ENCODE assay signal across 18 mouse cellular contexts in the genomic region with DNA sequence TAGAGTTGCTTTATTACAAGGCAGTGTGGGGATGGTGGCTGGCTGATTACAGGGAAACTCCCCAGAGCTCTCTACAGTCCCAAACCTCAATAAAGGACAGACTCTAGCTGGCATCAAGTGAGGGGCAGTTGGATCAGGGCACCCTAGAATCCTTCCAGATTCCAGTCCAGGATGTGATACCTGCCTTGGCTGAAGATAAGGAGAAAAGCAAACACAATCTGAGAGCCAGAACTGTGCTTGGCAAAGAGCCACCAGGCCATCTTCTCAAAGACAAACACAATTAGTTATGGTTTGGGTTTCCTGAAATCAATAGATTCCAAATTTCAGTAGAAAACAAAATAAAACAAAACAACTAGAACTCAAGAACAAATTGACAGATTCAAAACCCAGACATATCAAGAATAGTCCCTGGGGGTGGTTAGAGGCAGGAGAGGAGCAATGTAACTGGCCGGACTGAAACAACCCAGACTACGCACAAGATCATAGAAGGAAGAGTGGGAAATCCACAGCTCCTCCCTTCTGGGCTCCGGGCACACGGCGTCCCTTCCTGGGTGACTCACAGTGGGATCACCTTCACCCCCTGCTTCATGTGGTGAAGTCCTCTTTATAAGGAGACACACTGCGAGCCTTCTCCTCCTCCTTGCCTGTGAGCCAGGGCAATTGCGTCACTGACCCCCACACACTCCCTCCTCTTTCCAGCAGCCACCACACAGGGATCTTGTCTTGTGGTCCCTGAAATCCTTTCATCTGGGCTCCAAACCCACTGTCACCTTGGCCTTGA.
DNase-seq lines count a peak whose midpoint lies in the region; ATAC-seq and TF ChIP-seq lines count a peak whose summit lies in the region.
"Had no signal": no experiment of that assay in that cellular context is flagged by ENCODE, and none has a peak within 500 bp of the region (broad histone marks: within the 10 kb centered on the region; RNA-seq: fewer than 3 reads in every experiment).

No protein-coding gene starts in this region.

- no peaks in the 10 kb centered on the region for H3K79me3 ChIP-seq in C2C12 (ENCODE audit: low read depth)

- H3K4me3 ChIP-seq in heart, adult 2 months = no peak overlapping the region
- no peak overlapping the region for H3K4me3 ChIP-seq in C2C12 (ENCODE audit: insufficient read depth, poor library complexity, severe bottlenecking)
- no peak overlapping the region for H3K4me3 ChIP-seq in stomach, embryonic 16.5 days (replicated peaks; ENCODE audit: low read length)
- H3K4me3 ChIP-seq: embryonic facial prominence, embryonic 13.5 days; forebrain, embryonic 13.5 days; gastrocnemius, adult 2 months; hindbrain, embryonic 15.5 days; kidney, embryonic 15.5 days; midbrain, embryonic 12.5 days had no signal

- H3K27ac ChIP-seq in heart, adult 2 months = no peak overlapping the region
- H3K27ac ChIP-seq in stomach, embryonic 16.5 days (ENCODE audit: low read length) = no peak overlapping the region
- H3K27ac ChIP-seq: forebrain, embryonic 13.5 days; gastrocnemius, adult 2 months; hindbrain, embryonic 15.5 days; kidney, embryonic 15.5 days; midbrain, embryonic 12.5 days had no signal

- no peak for TF ChIP-seq CTCF in heart, adult 2 months (IDR thresholded peaks at IDR 0.05)
- TF ChIP-seq CTCF in C2C12 (IDR thresholded peaks at IDR 0.05; ENCODE audit: control insufficient read depth, insufficient read depth, insufficient read length) = no peak

- no peak for TF ChIP-seq POLR2A in heart, adult 2 months (IDR thresholded peaks at IDR 0.05; ENCODE audit: insufficient read depth, low read depth, low read length)

- no peak overlapping the region for H3K4me2 ChIP-seq in stomach, embryonic 16.5 days (ENCODE audit: low read depth, low read length)
- H3K4me2 ChIP-seq: embryonic facial prominence, embryonic 13.5 days; forebrain, embryonic 13.5 days; hindbrain, embryonic 15.5 days; kidney, embryonic 15.5 days; midbrain, embryonic 12.5 days had no signal

- H3ac ChIP-seq in C2C12 (ENCODE audit: control insufficient read depth, insufficient read length, low read depth) = no peak overlapping the region

- intact Hi-C loops in heart, adult 2 months (cut with DNase I) = no loop called here

- H3K9me3 ChIP-seq in stomach, embryonic 16.5 days (replicated peaks; ENCODE audit: control insufficient read depth, low read length) = no peaks in the 10 kb centered on the region
- H3K9me3 ChIP-seq: embryonic facial prominence, embryonic 13.5 days; forebrain, embryonic 13.5 days; hindbrain, embryonic 15.5 days; kidney, embryonic 15.5 days; midbrain, embryonic 12.5 days had no signal

- H3K27me3 ChIP-seq in heart, adult 2 months (ENCODE audit: control insufficient read depth, insufficient read depth, low read length) = no peaks in the 10 kb centered on the region
- H3K27me3 ChIP-seq in C2C12 (ENCODE audit: control insufficient read depth, insufficient read depth, insufficient read length) = no peaks in the 10 kb centered on the region
- H3K27me3 ChIP-seq in stomach, embryonic 16.5 days (ENCODE audit: control insufficient read depth, insufficient read depth, low read length) = no peaks in the 10 kb centered on the region
- H3K27me3 ChIP-seq: CH12.LX; embryonic facial prominence, embryonic 13.5 days; hindbrain, embryonic 15.5 days; kidney, embryonic 15.5 days; midbrain, embryonic 12.5 days had no signal

- H3K9ac ChIP-seq in heart, adult 2 months (ENCODE audit: low read depth, low read length) = no peak overlapping the region
- H3K9ac ChIP-seq in stomach, embryonic 16.5 days (ENCODE audit: low read length) = no peak overlapping the region
- H3K9ac ChIP-seq: forebrain, embryonic 13.5 days; hindbrain, embryonic 15.5 days; kidney, embryonic 15.5 days; midbrain, embryonic 12.5 days had no signal

- TF ChIP-seq EP300 in heart, adult 2 months (IDR thresholded peaks at IDR 0.05; ENCODE audit: insufficient read depth, low read depth, low read length) = no peak

- H3K79me2 ChIP-seq in heart, adult 2 months (replicated peaks; ENCODE audit: control insufficient read depth, insufficient read depth, low read length) = no peaks in the 10 kb centered on the region
- no peaks in the 10 kb centered on the region for H3K79me2 ChIP-seq in C2C12 (ENCODE audit: control insufficient read depth, insufficient read depth)

- 51% methylated on average over 7 of the region's 7 CpGs for whole genome bisulfite sequencing in heart, adult 2 months
- WGBS in stomach, embryonic 16.5 days = 66% methylated on average over 7 of the region's 7 CpGs

- no peaks in the 10 kb centered on the region for H3K36me3 ChIP-seq in heart, adult 2 months (ENCODE audit: control insufficient read depth, insufficient read depth, low read length)
- no peaks in the 10 kb centered on the region for H3K36me3 ChIP-seq in C2C12 (ENCODE audit: control insufficient read depth, insufficient read depth)
- no peaks in the 10 kb centered on the region for H3K36me3 ChIP-seq in stomach, embryonic 16.5 days (ENCODE audit: control insufficient read depth, insufficient read depth, low read length)
- H3K36me3 ChIP-seq: embryonic facial prominence, embryonic 13.5 days; hindbrain, embryonic 15.5 days; kidney, embryonic 15.5 days; midbrain, embryonic 12.5 days had no signal

- peak; percentile 20 to 25 for DNase-seq in heart, adult 2 months
- DNase-seq in heart, postnatal 4 days = no peak
- DNase-seq in adrenal gland, postnatal 14 days = peak; percentile 47
- DNase-seq in layer of hippocampus, adult 18-20 months (ENCODE audit: low spot score in 2 of 2) = no peak
- no peak for DNase-seq in spleen, adult 18-20 months
- DNase-seq: cerebellum, adult 9-10 months; gastrocnemius, adult 2 months; liver; lung, postnatal 10 days had no signal

- ATAC-seq in stomach, embryonic 16.5 days (ENCODE audit: insufficient read depth, low FRiP score) = 0 out of 2 replicates have a peak, but pooled peaks have one; percentile 21
- ATAC-seq in megakaryocyte progenitor cell, adult 5-6 weeks (replicated peaks; ENCODE audit: poor library complexity) = no peak
- ATAC-seq: forebrain, embryonic 13.5 days had no signal

- H3K4me1 ChIP-seq in heart, adult 2 months (ENCODE audit: control insufficient read depth, insufficient read depth, low read length) = no peaks in the 10 kb centered on the region; the same call in 1 of the 2 replicates
- no peaks in the 10 kb centered on the region for H3K4me1 ChIP-seq in stomach, embryonic 16.5 days (ENCODE audit: control insufficient read depth, insufficient read depth, low read length)
- H3K4me1 ChIP-seq: hindbrain, embryonic 15.5 days had no signal

TF ChIP-seq in C2C12, 6 proteins besides CTCF, POLR2A, EP300 and RAD21:
- no peak for TF ChIP-seq USF1 (IDR thresholded peaks at IDR 0.05; ENCODE audit: low read depth)
- peak; percentile 88 for TF ChIP-seq CEBPB (IDR thresholded peaks at IDR 0.05; ENCODE audit: low read depth)
- no peak for TF ChIP-seq MAX (IDR thresholded peaks at IDR 0.05)
- TF ChIP-seq MYOG (IDR thresholded peaks at IDR 0.05; ENCODE audit: control insufficient read depth, extremely low read depth, insufficient read length) = no peak
- TF ChIP-seq FOSL1 (IDR thresholded peaks at IDR 0.05; ENCODE audit: insufficient read depth, low read length, poor library complexity, severe bottlenecking) = peak; percentile 48

Comparison
In these comparisons a context has a peak if more than half of its experiments do, and no peak if none do; other contexts are left out.
1. DNase-seq: peak in heart, adult 2 months (2 of 2) and adrenal gland, postnatal 14 days (single experiment); none in heart, postnatal 4 days (single experiment), layer of hippocampus, adult 18-20 months (0 of 2) and spleen, adult 18-20 months (0 of 2).